Mouse (Mus musculus): ENCODE results near the gene Safb. TPM values are rescaled to one million over a fixed set of nuclear protein-coding genes. Genes with fewer than 3 reads are reported as not detected.
"Not testable (repeated sequence)": the region's sequence is repeated elsewhere in the genome, so short reads cannot be mapped to it uniquely, and the experiment has no call there.

Safb gene
- polyA plus RNA-seq, 1 experiment from 2014 or later = 92.3 TPM

GRCm38 (mm10) chr17:56617628-56618027 lies 33.0 kb downstream of the Safb start:
- Histone ChIP-seq H3K4me3 (ENCODE audit: low read length) (no peak overlapping the region), H3K9me3 (replicated peaks; ENCODE audit: control insufficient read depth, low read length) (no peaks in the 10 kb centered on the region), H3K9ac (ENCODE audit: low read length) (no peak overlapping the region), H3K27ac (ENCODE audit: low read length) (no peak overlapping the region), H3K4me2 (ENCODE audit: low read depth, low read length) (no peak overlapping the region), H3K27me3 (ENCODE audit: control insufficient read depth, insufficient read depth, low read length) (no peaks in the 10 kb centered on the region), H3K4me1 (ENCODE audit: control insufficient read depth, insufficient read depth, low read length) (peaks cover 16% of the 10 kb centered on the region), H3K36me3 (ENCODE audit: control insufficient read depth, insufficient read depth) (peaks cover 62% of the 10 kb centered on the region)
- no peak for ATAC-seq (replicated peaks; ENCODE audit: extremely low read depth, insufficient read depth, low FRiP score)
- 88% methylated on average over 8 of the region's 8 CpGs for WGBS

- Histone ChIP-seq H3K27me3 (ENCODE audit: control insufficient read depth, insufficient read depth, low read length) (no peaks in the 10 kb centered on the region), H3K4me3 (ENCODE audit: low read length) (peak overlapping the region; percentile 91; the same call in 1 of the 2 replicates), H3K4me2 (ENCODE audit: low read depth, low read length) (peak overlapping the region; percentile 75), H3K27ac (ENCODE audit: low read length) (no peak overlapping the region), H3K36me3 (ENCODE audit: control insufficient read depth, insufficient read depth) (peaks cover 22% of the 10 kb centered on the region), H3K4me1 (ENCODE audit: control insufficient read depth, insufficient read depth, low read length) (peaks cover 20% of the 10 kb centered on the region), H3K9me3 (replicated peaks; ENCODE audit: control insufficient read depth, low read length) (no peaks in the 10 kb centered on the region), H3K9ac (ENCODE audit: low read length) (no peak overlapping the region)
- no peak for ATAC-seq (replicated peaks; ENCODE audit: extremely low read depth, insufficient read depth, low FRiP score)
- WGBS = 49% methylated on average over 3 of the region's 3 CpGs
These were observed 40.9 kb downstream of the Safb start for GRCm38 (mm10) chr17:56625495-56625894.

GRCm38 (mm10) chr17:56626260-56626659 lies 41.6 kb downstream of the Safb start:
- Histone ChIP-seq H3K36me3 (ENCODE audit: control insufficient read depth, insufficient read depth) (peaks cover 16% of the 10 kb centered on the region), H3K9ac (ENCODE audit: low read length) (peak overlapping the region; percentile 91), H3K9me3 (replicated peaks; ENCODE audit: control insufficient read depth, low read length) (no peaks in the 10 kb centered on the region), H3K4me3 (ENCODE audit: low read length) (peak overlapping the region; percentile 91), H3K4me2 (ENCODE audit: low read depth, low read length) (peak overlapping the region; percentile 75), H3K27ac (ENCODE audit: low read length) (peak overlapping the region; percentile 56; the same call in 1 of the 2 replicates), H3K27me3 (ENCODE audit: control insufficient read depth, insufficient read depth, low read length) (no peaks in the 10 kb centered on the region), H3K4me1 (ENCODE audit: control insufficient read depth, insufficient read depth, low read length) (peaks cover 20% of the 10 kb centered on the region)
- no peak for ATAC-seq (replicated peaks; ENCODE audit: extremely low read depth, insufficient read depth, low FRiP score)
- under 1% methylated on average over 30 of the region's 32 CpGs for WGBS

GRCm38 (mm10) chr17:56626754-56627470 lies 42.3 kb downstream of the Safb start, which contains the start of gene Lonp1:
Gene Lonp1 (minus strand): TSS chr17:56626887.
- ATAC-seq (replicated peaks; ENCODE audit: extremely low read depth, insufficient read depth, low FRiP score) = peak; percentile 92
- WGBS = under 1% methylated on average over 51 of the region's 51 CpGs
- Histone ChIP-seq H3K4me3 (ENCODE audit: low read length) (peak within 1 kb of the TSS; percentile 91), H3K9ac (ENCODE audit: low read length) (peak within 1 kb of the TSS; percentile 91), H3K4me1 (ENCODE audit: control insufficient read depth, insufficient read depth, low read length) (peaks cover 20% of the 10 kb centered on the region), H3K27me3 (ENCODE audit: control insufficient read depth, insufficient read depth, low read length) (no peaks in the 10 kb centered on the region), H3K9me3 (replicated peaks; ENCODE audit: control insufficient read depth, low read length) (no peaks in the 10 kb centered on the region), H3K4me2 (ENCODE audit: low read depth, low read length) (peak within 1 kb of the TSS; percentile 75), H3K36me3 (ENCODE audit: control insufficient read depth, insufficient read depth) (peaks cover 11% of the 10 kb centered on the region), H3K27ac (ENCODE audit: low read length) (peak within 1 kb of the TSS; percentile 56)

- peak within 1 kb of the TSS; percentile 75 for H3K4me2 ChIP-seq (ENCODE audit: low read depth, low read length)
- no peak for ATAC-seq (replicated peaks; ENCODE audit: extremely low read depth, insufficient read depth, low FRiP score)
- peak within 1 kb of the TSS; percentile 91 for H3K4me3 ChIP-seq (ENCODE audit: low read length)
- peaks cover 8% of the 10 kb centered on the region for H3K36me3 ChIP-seq (ENCODE audit: control insufficient read depth, insufficient read depth)
- whole genome bisulfite sequencing = 9% methylated on average over 26 of the region's 26 CpGs
- H3K9ac ChIP-seq (ENCODE audit: low read length) = peak within 1 kb of the TSS; percentile 57
- H3K27ac ChIP-seq (ENCODE audit: low read length) = peak within 1 kb of the TSS; percentile 50
- H3K27me3 ChIP-seq (ENCODE audit: control insufficient read depth, insufficient read depth, low read length) = no peaks in the 10 kb centered on the region
- peaks cover 20% of the 10 kb centered on the region for H3K4me1 ChIP-seq (ENCODE audit: control insufficient read depth, insufficient read depth, low read length)
- no peaks in the 10 kb centered on the region for H3K9me3 ChIP-seq (replicated peaks; ENCODE audit: control insufficient read depth, low read length)
These were observed 43.1 kb downstream of the Safb start, which contains the start of gene Catsperd for GRCm38 (mm10) chr17:56627530-56628277. Gene Catsperd (plus strand): TSS chr17:56628143.

GRCm38 (mm10) chr17:56629800-56630781 lies 45.5 kb downstream of the Safb start:
- not testable (repeated sequence) for H3K4me2 ChIP-seq (ENCODE audit: low read depth, low read length); H3K9me3 ChIP-seq (replicated peaks; ENCODE audit: control insufficient read depth, low read length); H3K27ac ChIP-seq (ENCODE audit: low read length); H3K27me3 ChIP-seq (ENCODE audit: control insufficient read depth, insufficient read depth, low read length); H3K36me3 ChIP-seq (ENCODE audit: control insufficient read depth, insufficient read depth); ATAC-seq (replicated peaks; ENCODE audit: extremely low read depth, insufficient read depth, low FRiP score); H3K9ac ChIP-seq (ENCODE audit: low read length); H3K4me3 ChIP-seq (ENCODE audit: low read length)
- peaks cover 17% of the 10 kb centered on the region for H3K4me1 ChIP-seq (ENCODE audit: control insufficient read depth, insufficient read depth, low read length)
- 79% methylated on average over 27 of the region's 27 CpGs for WGBS

- Histone ChIP-seq H3K4me2 (ENCODE audit: low read depth, low read length) (no peak overlapping the region), H3K9ac (ENCODE audit: low read length) (no peak overlapping the region), H3K9me3 (replicated peaks; ENCODE audit: control insufficient read depth, low read length) (no peaks in the 10 kb centered on the region), H3K4me1 (ENCODE audit: control insufficient read depth, insufficient read depth, low read length) (peaks cover 5% of the 10 kb centered on the region), H3K4me3 (ENCODE audit: low read length) (no peak overlapping the region), H3K27me3 (ENCODE audit: control insufficient read depth, insufficient read depth, low read length) (no peaks in the 10 kb centered on the region), H3K27ac (ENCODE audit: low read length) (no peak overlapping the region), H3K36me3 (ENCODE audit: control insufficient read depth, insufficient read depth) (no peaks in the 10 kb centered on the region)
- no peak for ATAC-seq (replicated peaks; ENCODE audit: extremely low read depth, insufficient read depth, low FRiP score)
- WGBS = 63% methylated on average over 4 of the region's 4 CpGs
These were observed 47.2 kb downstream of the Safb start for GRCm38 (mm10) chr17:56631807-56632206.

GRCm38 (mm10) chr17:56634023-56634422 lies 49.4 kb downstream of the Safb start:
- 82% methylated on average over 6 of the region's 6 CpGs for WGBS
- no peak for ATAC-seq (replicated peaks; ENCODE audit: extremely low read depth, insufficient read depth, low FRiP score)
- no peaks in the 10 kb centered on the region for H3K36me3 ChIP-seq (ENCODE audit: control insufficient read depth, insufficient read depth)

More at GRCm38 (mm10) chr17:56634023-56634422, 49.4 kb downstream of the Safb start:
- no peak overlapping the region for H3K4me3 ChIP-seq (ENCODE audit: low read length)
- H3K27me3 ChIP-seq (ENCODE audit: control insufficient read depth, insufficient read depth, low read length) = no peaks in the 10 kb centered on the region
- no peak overlapping the region for H3K27ac ChIP-seq (ENCODE audit: low read length)
- H3K4me2 ChIP-seq (ENCODE audit: low read depth, low read length) = no peak overlapping the region
- no peak overlapping the region for H3K9ac ChIP-seq (ENCODE audit: low read length)
- no peaks in the 10 kb centered on the region for H3K4me1 ChIP-seq (ENCODE audit: control insufficient read depth, insufficient read depth, low read length)
- no peaks in the 10 kb centered on the region for H3K9me3 ChIP-seq (replicated peaks; ENCODE audit: control insufficient read depth, low read length)
